Mouse (Mus musculus) MEL-GATA-1-ER (cell line): Measurements from ENCODE around the gene Irf3.

ENCODE experiments used
- DNase-seq: peaks from one replicate; pipeline ENCODE4 v3.0.0-alpha.2; 2012; ENCODE audit warnings: low read depth; ENCODE audit errors: extremely low read depth

Irf3 gene

GRCm38 (mm10) chr7:44973415-44974130 lies 23.9 kb upstream of the Irf3 start:
- no peak for DNase-seq

DNA sequence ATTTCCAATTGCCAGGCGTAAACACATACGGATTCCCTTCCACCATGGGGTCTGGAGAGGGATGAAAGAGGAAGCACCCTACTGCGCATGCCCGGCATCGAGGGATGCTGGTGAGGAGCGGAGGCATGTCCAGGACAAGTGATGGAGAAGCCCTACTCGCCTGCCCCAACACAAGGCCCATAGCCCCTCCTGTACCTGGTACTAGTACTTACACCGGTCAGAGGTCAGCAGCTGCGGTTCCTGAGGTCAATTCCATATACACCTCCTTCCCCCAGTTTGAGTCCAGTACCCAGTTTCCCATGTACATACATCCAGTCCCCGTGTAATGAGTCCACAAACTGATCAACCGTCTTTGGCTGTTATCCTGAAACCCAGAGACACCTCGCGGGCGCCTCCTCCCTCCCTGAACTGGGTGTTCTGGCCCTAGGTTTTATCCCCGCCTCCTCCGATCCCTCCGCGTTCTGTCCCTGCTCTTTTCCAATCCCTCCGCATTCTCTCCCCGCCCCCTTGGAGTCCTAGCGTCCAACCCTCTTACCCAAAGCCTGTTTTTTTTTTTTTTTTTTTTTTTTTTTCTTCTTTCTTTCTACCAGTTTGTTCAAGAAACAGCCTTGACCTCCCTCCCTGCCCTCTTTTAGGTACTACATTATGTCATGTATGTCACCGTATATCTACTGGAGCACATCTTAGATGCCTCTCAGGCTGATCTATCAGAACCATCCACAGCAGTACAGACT lies 22.9 kb upstream of the Irf3 start, which contains the start of gene Cpt1c:
Gene Cpt1c (minus strand): TSS at position 469 of the 734 bp plus-strand sequence.
- DNase-seq, result peak; percentile 69

- DNase-seq, result no peak
Measured at GRCm38 (mm10) chr7:44975117-44975419, 22.4 kb upstream of the Irf3 start.

GRCm38 (mm10) chr7:44978300-44978699 lies 19.1 kb upstream of the Irf3 start:
- no peak for DNase-seq

DNA sequence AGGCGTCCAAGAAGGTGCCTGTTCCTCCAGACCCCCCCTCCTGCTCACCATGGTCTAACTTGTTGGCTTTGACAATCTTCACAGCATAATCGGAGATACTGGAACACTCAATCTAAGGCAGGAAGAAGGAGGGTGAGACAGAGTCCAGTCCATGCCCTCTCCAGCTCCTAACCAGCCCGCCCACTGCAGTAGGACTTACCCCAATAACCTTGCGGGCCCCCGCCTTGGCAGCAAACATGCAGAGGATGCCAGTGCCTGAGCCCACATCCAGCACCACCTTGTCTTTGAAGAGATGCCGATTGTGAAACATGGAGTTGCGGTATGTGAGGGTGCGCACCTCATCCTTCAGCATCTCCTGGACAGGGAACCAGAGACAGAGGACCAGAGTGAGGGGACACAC lies 15.9 kb upstream of the Irf3 start:
- no peak for DNase-seq

DNA sequence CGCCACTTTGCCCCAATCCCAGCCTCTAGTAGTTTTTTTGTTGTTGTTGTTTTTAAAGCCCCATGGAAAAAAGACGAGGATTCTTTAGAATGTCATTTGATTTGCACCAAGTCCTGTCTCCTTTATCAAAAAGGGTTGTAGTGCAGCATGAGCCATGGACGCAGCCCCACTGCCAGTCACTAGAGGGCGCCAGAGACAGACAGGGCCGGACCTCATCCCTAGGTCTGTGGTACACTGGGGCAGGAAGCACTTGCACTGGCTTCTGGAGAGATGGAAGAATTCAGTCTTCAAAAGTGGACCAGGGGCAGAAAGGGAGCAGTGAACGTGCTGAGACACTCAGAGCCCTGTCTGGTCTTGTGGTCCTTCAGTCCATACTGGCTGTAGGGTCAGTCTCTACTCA lies 14.4 kb upstream of the Irf3 start:
- DNase-seq, result peak; percentile 55

- no peak for DNase-seq
Measured at GRCm38 (mm10) chr7:44983944-44984832, 13.3 kb upstream of the Irf3 start.

DNA sequence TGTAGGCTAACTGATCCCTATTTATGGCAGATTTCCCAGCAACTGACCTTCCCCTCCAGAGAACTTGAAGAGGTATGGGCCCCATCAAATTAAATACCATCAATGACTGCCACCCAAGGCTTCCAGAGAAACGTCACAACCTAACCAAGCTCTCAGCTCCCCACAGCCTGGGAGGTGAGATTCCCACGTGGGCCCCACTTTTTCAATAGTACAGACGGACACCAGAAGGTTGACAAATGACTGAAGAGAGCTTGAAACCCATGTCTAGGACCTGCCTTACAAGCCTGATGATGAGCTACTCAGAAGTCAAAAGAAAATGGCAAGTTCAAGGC lies 12.6 kb upstream of the Irf3 start:
- no peak for DNase-seq

- DNase-seq, result no peak
Measured at GRCm38 (mm10) chr7:44985595-44986191, 11.8 kb upstream of the Irf3 start.

- DNase-seq, result peak; percentile 100
Measured at GRCm38 (mm10) chr7:44986192-44986878, 11.1 kb upstream of the Irf3 start, which contains the start of gene Prmt1. Prmt1 (minus strand) TSS chr7:44986568.

- peak; percentile 66 for DNase-seq
Measured at GRCm38 (mm10) chr7:44986879-44987718, 10.3 kb upstream of the Irf3 start.

- DNase-seq, result no peak
Measured at GRCm38 (mm10) chr7:44996672-44997071, 776 bp upstream of the Irf3 start.

GRCm38 (mm10) chr7:44997940-44998428 lies 536 bp downstream of the Irf3 start:
- DNase-seq, result no peak

DNA sequence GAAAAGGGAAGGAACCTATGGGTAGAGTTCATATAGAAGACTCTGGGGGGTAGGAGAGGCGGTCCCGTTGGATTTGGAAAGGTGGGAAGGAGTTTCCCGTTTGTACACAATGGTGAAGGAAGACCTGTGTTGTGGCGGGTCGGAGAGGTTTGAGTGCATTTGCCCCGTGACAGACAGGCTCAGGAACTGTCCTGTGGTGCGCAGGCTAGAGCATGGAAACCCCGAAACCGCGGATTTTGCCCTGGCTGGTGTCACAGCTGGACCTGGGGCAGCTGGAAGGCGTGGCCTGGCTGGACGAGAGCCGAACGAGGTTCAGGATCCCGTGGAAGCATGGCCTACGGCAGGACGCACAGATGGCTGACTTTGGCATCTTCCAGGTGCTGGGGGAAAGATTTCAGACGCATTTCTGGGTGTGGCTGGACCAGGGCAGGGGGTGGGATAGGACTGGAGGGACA lies 1.1 kb downstream of the Irf3 start, which contains the start of gene Bcl2l12:
Gene Bcl2l12 (minus strand): TSS at position 212 of the 455 bp plus-strand sequence.
- no peak for DNase-seq

- no peak for DNase-seq
Measured at GRCm38 (mm10) chr7:44999753-45000152, 2.3 kb downstream of the Irf3 start.

DNA sequence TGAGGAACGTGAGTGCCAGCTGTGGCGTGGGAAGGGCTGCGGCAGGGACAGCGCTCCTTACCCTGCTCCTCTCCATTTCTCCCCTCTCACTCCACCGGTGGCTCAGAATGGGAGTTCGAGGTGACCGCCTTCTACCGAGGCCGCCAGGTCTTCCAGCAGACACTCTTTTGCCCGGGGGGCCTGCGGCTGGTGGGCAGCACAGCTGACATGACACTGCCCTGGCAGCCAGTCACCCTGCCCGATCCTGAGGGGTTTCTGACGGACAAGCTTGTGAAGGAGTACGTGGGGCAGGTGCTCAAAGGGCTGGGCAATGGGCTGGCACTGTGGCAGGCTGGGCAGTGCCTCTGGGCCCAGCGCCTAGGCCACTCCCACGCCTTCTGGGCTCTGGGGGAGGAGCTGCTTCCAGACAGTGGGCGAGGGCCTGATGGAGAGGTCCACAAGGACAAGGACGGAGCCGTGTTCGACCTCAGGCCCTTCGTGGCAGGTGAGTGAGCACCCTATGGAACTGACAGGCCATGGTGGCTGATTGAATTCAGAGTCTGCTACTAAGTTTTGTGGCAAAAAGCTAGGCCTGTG lies 3.2 kb downstream of the Irf3 start:
- no peak for DNase-seq

DNA sequence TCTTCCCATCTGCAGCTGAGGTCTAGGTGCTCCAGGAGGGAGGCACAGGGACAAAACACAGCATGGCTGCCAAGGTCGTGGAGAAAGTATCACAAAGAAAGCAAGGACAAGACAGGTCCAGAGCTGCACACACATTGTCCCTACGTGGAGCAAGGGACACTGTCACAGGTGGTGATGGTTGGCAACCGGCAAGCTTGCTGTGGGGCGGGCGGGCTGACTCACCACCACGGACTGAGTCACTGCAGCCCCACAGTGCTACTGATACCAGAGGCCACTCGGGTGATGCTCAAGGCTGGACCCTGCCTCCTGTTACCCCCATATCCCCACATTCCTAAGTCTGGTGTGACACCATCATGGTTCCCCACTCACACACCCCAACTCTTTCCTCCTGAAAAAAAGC lies 5.0 kb downstream of the Irf3 start:
- DNase-seq, result no peak

- no peak for DNase-seq
Measured at GRCm38 (mm10) chr7:45004546-45004945, 7.1 kb downstream of the Irf3 start.

- DNase-seq, result no peak
Measured at GRCm38 (mm10) chr7:45005321-45005992, 8.0 kb downstream of the Irf3 start.
